Mouse (Mus musculus) heart, embryonic 16.5 days (tissue): ENCODE measurements at regions not wholly inside any gene's neighbourhood (a gene's known extent, or its start where the extent isn't known, plus 50 kb on each side); places are given as distances from the start of the nearest gene placed in this dataset.
A peak's percentile ranks its signal among the peaks of the same experiment; 100 is the strongest.

ENCODE experiments used
- ATAC-seq: fragments of 200-750 bp; cut with Nextera tagmentation; replicated peaks from 2 replicates; pipeline ENCODE4 v1.8.0; 2017; ENCODE audit warnings: moderate number of reproducible peaks; ENCODE audit not compliant: insufficient read depth, low FRiP score; ENCODE audit errors: extremely low read depth
- H3K27ac ChIP-seq: fragments of 300-500 bp; sonication (generic); 2 replicates; pipeline ENCODE4 v1.5.1; 2014; ENCODE audit warnings: mild to moderate bottlenecking, low read length, control low read depth, moderate library complexity
- H3K27me3 ChIP-seq: fragments of 300-500 bp; sonication (generic); 2 replicates; pipeline ENCODE4 v1.6.1; 2014; ENCODE audit warnings: low read length, mixed read lengths; ENCODE audit not compliant: control insufficient read depth, insufficient read depth
- H3K36me3 ChIP-seq: fragments of 300-500 bp; sonication (generic); 2 replicates; pipeline ENCODE4 v1.6.1; 2014; ENCODE audit not compliant: control insufficient read depth, insufficient read depth
- H3K4me1 ChIP-seq: fragments of 300-500 bp; sonication (generic); 2 replicates; pipeline ENCODE4 v1.6.1; 2014; ENCODE audit warnings: low read length, mixed read lengths; ENCODE audit not compliant: control insufficient read depth, insufficient read depth
- H3K4me2 ChIP-seq: fragments of 300-500 bp; sonication (generic); 2 replicates; pipeline ENCODE4 v1.6.1; 2014; ENCODE audit warnings: low read depth, mild to moderate bottlenecking, control low read depth, low read length
- H3K4me3 ChIP-seq: fragments of 300-500 bp; sonication (generic); 2 replicates; pipeline ENCODE4 v1.5.1; 2014; ENCODE audit warnings: mild to moderate bottlenecking, control low read depth, low read length
- H3K9ac ChIP-seq: fragments of 300-500 bp; sonication (generic); 2 replicates; pipeline ENCODE4 v1.6.1; 2014; ENCODE audit warnings: low read length, control low read depth
- H3K9me3 ChIP-seq: fragments of 300-500 bp; sonication (generic); replicated peaks from 2 replicates; pipeline ENCODE4 v1.6.1; 2016; ENCODE audit warnings: low read length; ENCODE audit not compliant: control insufficient read depth
- WGBS: fragments of 180-500 bp; shearing (Covaris S2); extraction: QIAGEN DNeasy Blood & Tissue Kit; methylation state at CpG from one replicate; pipeline ENCODE4 v1.1.7; 2014; 5-methylcytosine and 5-hydroxymethylcytosine counted together

- ATAC-seq = no peak
- H3K27me3 ChIP-seq = no peaks in the 10 kb centered on the region
- peaks cover 20% of the 10 kb centered on the region for H3K4me1 ChIP-seq
- H3K9ac ChIP-seq = 0 out of 2 replicates have a peak overlapping the region, but pooled peaks have one; percentile 24
- no peaks in the 10 kb centered on the region for H3K36me3 ChIP-seq
- H3K9me3 ChIP-seq = no peaks in the 10 kb centered on the region
- 28% methylated on average over 15 of the region's 15 CpGs for WGBS
- peak overlapping the region; percentile 29 for H3K4me2 ChIP-seq
- peak overlapping the region; percentile 56 for H3K27ac ChIP-seq
- H3K4me3 ChIP-seq = no peak overlapping the region
Measured at GRCm38 (mm10) chr4:32170460-32171192, 68.0 kb upstream of the Bach2 start.

- Histone ChIP-seq H3K36me3 (no peaks in the 10 kb centered on the region), H3K4me2 (no peak overlapping the region), H3K9me3 (no peaks in the 10 kb centered on the region), H3K27me3 (no peaks in the 10 kb centered on the region), H3K4me3 (no peak overlapping the region), H3K27ac (no peak overlapping the region), H3K4me1 (peaks cover 20% of the 10 kb centered on the region), H3K9ac (no peak overlapping the region)
- WGBS = 93% methylated on average over 6 of the region's 6 CpGs
- ATAC-seq = no peak
Measured at GRCm38 (mm10) chr4:32171291-32171690, 67.3 kb upstream of the Bach2 start.

- H3K9ac ChIP-seq = no peak overlapping the region
- H3K36me3 ChIP-seq = no peaks in the 10 kb centered on the region
- no peaks in the 10 kb centered on the region for H3K9me3 ChIP-seq
- peaks cover 20% of the 10 kb centered on the region for H3K4me1 ChIP-seq
- H3K27ac ChIP-seq = no peak overlapping the region
- H3K27me3 ChIP-seq = no peaks in the 10 kb centered on the region
- WGBS = 79% methylated on average over 4 of the region's 4 CpGs
- no peak for ATAC-seq
- H3K4me3 ChIP-seq = no peak overlapping the region
- no peak overlapping the region for H3K4me2 ChIP-seq
Measured at GRCm38 (mm10) chr4:32172992-32173391, 65.6 kb upstream of the Bach2 start.

GRCm38 (mm10) chr4:32174771-32175170, 63.8 kb upstream of the Bach2 start:
- Histone ChIP-seq H3K9me3 (no peaks in the 10 kb centered on the region), H3K4me1 (peaks cover 22% of the 10 kb centered on the region), H3K4me2 (no peak overlapping the region), H3K36me3 (no peaks in the 10 kb centered on the region), H3K9ac (no peak overlapping the region), H3K27ac (no peak overlapping the region), H3K27me3 (no peaks in the 10 kb centered on the region), H3K4me3 (no peak overlapping the region)
- 69% methylated on average over 7 of the region's 7 CpGs for WGBS
- no peak for ATAC-seq

GRCm38 (mm10) chr4:32175231-32175630, 63.4 kb upstream of the Bach2 start:
- H3K27me3 ChIP-seq = no peaks in the 10 kb centered on the region
- no peak overlapping the region for H3K9ac ChIP-seq
- WGBS = 54% methylated on average over 7 of the region's 7 CpGs
- H3K4me3 ChIP-seq = no peak overlapping the region
- peaks cover 21% of the 10 kb centered on the region for H3K4me1 ChIP-seq
- no peak overlapping the region for H3K27ac ChIP-seq
- H3K4me2 ChIP-seq = no peak overlapping the region
- no peaks in the 10 kb centered on the region for H3K36me3 ChIP-seq
- no peak for ATAC-seq
- no peaks in the 10 kb centered on the region for H3K9me3 ChIP-seq

GRCm38 (mm10) chr4:32175853-32176448, 62.7 kb upstream of the Bach2 start:
- 78% methylated on average over 6 of the region's 6 CpGs for WGBS

GRCm38 (mm10) chr4:32176449-32177135, 62.0 kb upstream of the Bach2 start:
- WGBS = 64% methylated on average over 4 of the region's 4 CpGs
- no peak overlapping the region for H3K27ac ChIP-seq
- no peak overlapping the region for H3K4me3 ChIP-seq
- H3K4me1 ChIP-seq = peaks cover 13% of the 10 kb centered on the region; the same call in 1 of the 2 replicates
- H3K9me3 ChIP-seq = no peaks in the 10 kb centered on the region
- no peak for ATAC-seq
- H3K27me3 ChIP-seq = no peaks in the 10 kb centered on the region
- no peak overlapping the region for H3K9ac ChIP-seq
- no peak overlapping the region for H3K4me2 ChIP-seq
- H3K36me3 ChIP-seq = no peaks in the 10 kb centered on the region

More at GRCm38 (mm10) chr4:32175853-32176448, 62.7 kb upstream of the Bach2 start:
- no peaks in the 10 kb centered on the region for H3K36me3 ChIP-seq
- no peak overlapping the region for H3K4me3 ChIP-seq
- no peak overlapping the region for H3K9ac ChIP-seq
- no peaks in the 10 kb centered on the region for H3K27me3 ChIP-seq
- H3K27ac ChIP-seq = no peak overlapping the region
- no peaks in the 10 kb centered on the region for H3K9me3 ChIP-seq
- peaks cover 15% of the 10 kb centered on the region; the same call in 1 of the 2 replicates for H3K4me1 ChIP-seq
- ATAC-seq = no peak
- H3K4me2 ChIP-seq = no peak overlapping the region

GRCm38 (mm10) chr4:32177933-32178639, 60.5 kb upstream of the Bach2 start:
- Histone ChIP-seq H3K9ac (no peak overlapping the region), H3K27me3 (no peaks in the 10 kb centered on the region), H3K27ac (no peak overlapping the region), H3K4me2 (no peak overlapping the region), H3K4me3 (no peak overlapping the region), H3K4me1 (peaks cover 13% of the 10 kb centered on the region; the same call in 1 of the 2 replicates), H3K9me3 (no peaks in the 10 kb centered on the region), H3K36me3 (no peaks in the 10 kb centered on the region)
- WGBS = 57% methylated on average over 7 of the region's 7 CpGs
- ATAC-seq = no peak
